Mouse (Mus musculus) hindbrain, embryonic 12.5 days (tissue): Measurements from ENCODE around the gene Npl. TPM values are rescaled to one million over a fixed set of nuclear protein-coding genes. Genes with fewer than 3 reads are reported as not detected.

ENCODE experiments used
- ATAC-seq: fragments of 200-750 bp; cut with Nextera tagmentation; 2 replicates; pipeline ENCODE4 v1.8.0; 2017; ENCODE audit warnings: moderate TSS enrichment; ENCODE audit not compliant: low FRiP score
- H3K27ac ChIP-seq: fragments of 300-500 bp; sonication (generic); 2 replicates; pipeline ENCODE4 v1.5.1; 2016; ENCODE audit warnings: mild to moderate bottlenecking
- H3K27me3 ChIP-seq: fragments of 300-500 bp; sonication (generic); 2 replicates; pipeline ENCODE4 v1.6.1; 2016; ENCODE audit warnings: mild to moderate bottlenecking
- H3K36me3 ChIP-seq: fragments of 300-500 bp; sonication (generic); 2 replicates; pipeline ENCODE4 v1.6.1; 2016; ENCODE audit warnings: mild to moderate bottlenecking
- H3K4me1 ChIP-seq: fragments of 300-500 bp; sonication (generic); 2 replicates; pipeline ENCODE4 v1.6.1; 2016
- H3K4me2 ChIP-seq: fragments of 300-500 bp; sonication (generic); replicated peaks from 2 replicates; pipeline ENCODE4 v1.6.1; 2016; ENCODE audit warnings: mild to moderate bottlenecking
- H3K4me3 ChIP-seq: fragments of 300-500 bp; sonication (generic); 2 replicates; pipeline ENCODE4 v1.5.1; 2016; ENCODE audit warnings: mild to moderate bottlenecking
- H3K9ac ChIP-seq: fragments of 300-500 bp; sonication (generic); 2 replicates; pipeline ENCODE4 v1.6.1; 2016; ENCODE audit warnings: mild to moderate bottlenecking, moderate library complexity
- H3K9me3 ChIP-seq: fragments of 300-500 bp; sonication (generic); replicated peaks from 2 replicates; pipeline ENCODE4 v1.6.1; 2016; ENCODE audit warnings: mild to moderate bottlenecking
- WGBS: fragments of 180-500 bp; shearing (Covaris S2); methylation state at CpG from one replicate; pipeline ENCODE4 v1.1.7; 2016; 5-methylcytosine and 5-hydroxymethylcytosine counted together
- polyA plus RNA-seq: library from polyadenylated mRNA; unstranded; fragments of >200 nt; fragmentation: Nextera tagmentation; extraction: Ambion mirVana; gene quantifications from 2 replicates; pipeline ENCODE4 v1.2.1, GENCODE M21; 2016

Npl gene
- 14.4 and 14.7 TPM in 2 replicates for polyA plus RNA-seq

DNA sequence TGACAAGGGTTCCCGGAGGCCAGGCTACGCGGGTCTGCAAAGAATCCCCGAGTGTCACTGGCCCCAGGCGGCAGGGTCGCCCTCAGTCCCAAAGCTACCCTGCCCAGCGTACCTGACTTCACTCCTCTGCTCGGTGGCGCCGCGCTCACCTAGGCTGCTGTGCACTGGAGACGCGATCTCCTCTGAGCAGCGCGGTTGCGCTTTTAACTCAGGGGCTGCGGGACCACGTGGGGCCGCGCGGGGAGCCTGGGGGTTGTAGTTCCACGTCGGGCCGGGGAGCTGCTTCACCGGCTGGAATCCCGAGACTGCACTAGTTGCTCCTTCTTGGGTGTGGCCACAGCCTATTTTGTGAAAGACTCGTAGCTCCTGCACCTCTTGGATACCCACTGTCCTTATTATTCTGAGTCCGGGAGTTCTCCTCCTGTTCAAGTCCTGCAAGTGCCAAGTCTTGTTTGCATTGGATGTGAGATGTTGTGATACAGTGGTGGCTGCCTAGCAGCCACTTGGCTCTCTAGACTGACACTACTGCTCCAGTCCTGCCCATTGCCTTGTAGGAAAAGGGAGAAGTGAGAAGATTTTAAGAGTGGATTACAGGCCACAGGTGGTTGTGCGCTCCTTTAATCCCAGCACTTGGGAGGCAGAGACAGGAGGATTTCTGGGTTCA is at the start of gene Npl:
Gene Npl (minus strand): TSS at position 510 of the 664 bp plus-strand sequence.
- ATAC-seq: peak; percentile 91
- WGBS: 6% methylated on average over 29 of the region's 29 CpGs
- Histone ChIP-seq H3K4me2 (peak within 1 kb of the TSS; percentile 56), H3K27ac (no peak within 1 kb of the TSS), H3K9me3 (no peaks in the 10 kb centered on the region), H3K9ac (peak within 1 kb of the TSS; percentile 59), H3K36me3 (no peaks in the 10 kb centered on the region), H3K27me3 (no peaks in the 10 kb centered on the region), H3K4me1 (peaks cover 6% of the 10 kb centered on the region; the same call in 1 of the 2 replicates), H3K4me3 (peak within 1 kb of the TSS; percentile 45)

DNA sequence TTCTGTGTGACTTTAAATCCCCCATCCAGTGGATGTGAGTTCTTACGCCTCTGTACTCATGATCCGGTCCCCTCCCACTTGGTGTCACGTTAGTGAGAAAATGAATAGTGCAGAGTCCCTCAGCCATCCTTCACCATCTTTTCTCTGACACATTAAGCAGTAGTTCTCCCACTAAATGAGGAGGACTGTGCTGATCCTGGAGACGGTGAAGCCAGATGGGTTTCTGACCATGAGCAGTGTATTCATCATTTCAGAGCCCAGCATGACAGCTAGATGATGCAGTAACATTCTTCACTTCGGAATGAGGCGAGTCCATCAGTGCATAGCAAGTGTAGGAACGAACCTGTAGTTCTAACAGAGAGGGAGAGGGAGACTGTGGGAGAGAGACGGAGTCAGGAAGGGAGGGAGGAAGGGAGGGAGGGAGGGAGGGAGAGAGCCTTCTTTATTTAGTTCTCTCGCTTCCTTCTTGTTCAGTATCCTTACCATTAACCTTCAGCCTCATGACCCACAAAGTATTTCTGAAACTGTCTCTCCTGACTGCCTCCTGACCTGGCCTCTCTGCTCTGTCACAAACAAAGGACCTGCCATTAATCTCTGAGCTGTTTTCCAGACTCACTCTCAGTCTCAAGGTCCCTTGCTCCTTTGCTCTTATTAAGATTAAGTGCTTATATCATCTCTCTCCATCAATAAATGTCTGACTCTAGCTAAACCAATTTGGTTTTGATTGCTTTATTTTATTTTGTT is 49.6 kb upstream of the Npl start:
- WGBS: 45% methylated on average over 9 of the region's 9 CpGs
- H3K9me3 ChIP-seq: no peaks in the 10 kb centered on the region
- no peaks in the 10 kb centered on the region for H3K36me3 ChIP-seq
- H3K4me3 ChIP-seq: no peak overlapping the region
- no peaks in the 10 kb centered on the region for H3K27me3 ChIP-seq
- no peak overlapping the region for H3K9ac ChIP-seq
- peak overlapping the region; percentile 36 for H3K27ac ChIP-seq
- peak; percentile 53 for ATAC-seq
- H3K4me2 ChIP-seq: no peak overlapping the region
- H3K4me1 ChIP-seq: peaks cover 12% of the 10 kb centered on the region

DNA sequence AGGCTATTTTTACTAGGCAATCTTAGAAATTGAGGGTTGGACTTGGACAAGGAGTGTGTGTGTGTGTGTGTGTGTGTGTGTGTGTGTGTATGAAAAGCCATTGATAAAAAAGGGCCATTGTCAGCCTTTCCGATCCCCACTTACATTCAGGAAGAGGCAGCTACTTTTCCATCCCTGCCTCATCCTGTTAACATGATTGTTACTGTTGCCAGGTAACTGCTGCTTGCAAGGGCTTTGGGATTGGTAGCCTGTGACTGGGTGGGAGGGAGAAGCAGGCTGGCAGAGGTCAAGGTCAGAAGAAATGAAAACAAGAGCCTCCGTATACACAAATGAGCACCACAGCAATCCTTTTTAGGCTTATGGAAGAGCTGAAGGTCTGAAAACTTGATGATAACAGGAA is 48.9 kb upstream of the Npl start:
- H3K36me3 ChIP-seq: no peaks in the 10 kb centered on the region
- H3K9ac ChIP-seq: no peak overlapping the region
- H3K27ac ChIP-seq: peak overlapping the region; percentile 55; the same call in 1 of the 2 replicates
- H3K4me2 ChIP-seq: no peak overlapping the region
- no peaks in the 10 kb centered on the region for H3K27me3 ChIP-seq
- H3K9me3 ChIP-seq: no peaks in the 10 kb centered on the region
- peaks cover 12% of the 10 kb centered on the region for H3K4me1 ChIP-seq
- no peak overlapping the region for H3K4me3 ChIP-seq
- peak; percentile 67 for ATAC-seq
- WGBS: 11% methylated on average over 2 of the region's 2 CpGs

DNA sequence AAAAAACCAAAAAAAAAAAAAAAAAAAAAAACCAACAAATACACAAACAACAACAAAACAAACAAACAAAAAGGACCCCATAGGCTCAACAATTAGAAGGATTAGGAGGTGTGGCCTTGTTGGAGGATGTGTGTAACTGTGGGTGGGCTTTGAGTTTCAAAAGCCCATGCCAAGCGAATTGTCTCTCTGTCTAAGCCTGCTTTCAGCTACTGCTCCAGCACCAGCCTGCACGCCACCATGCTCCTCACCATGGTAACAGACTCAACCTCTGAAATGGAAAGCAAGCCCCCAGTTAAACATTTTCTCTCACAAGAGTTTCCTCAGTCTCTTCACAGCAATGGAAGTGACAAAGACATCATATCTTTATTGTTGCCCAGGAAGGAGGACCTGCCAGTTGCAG is 43.8 kb upstream of the Npl start:
- Histone ChIP-seq H3K27me3 (no peaks in the 10 kb centered on the region), H3K9me3 (no peaks in the 10 kb centered on the region), H3K27ac (no peak overlapping the region), H3K4me2 (no peak overlapping the region), H3K36me3 (no peaks in the 10 kb centered on the region), H3K9ac (no peak overlapping the region), H3K4me3 (no peak overlapping the region), H3K4me1 (peaks cover 4% of the 10 kb centered on the region)
- ATAC-seq: no peak
- 46% methylated on average over 2 of the region's 2 CpGs for WGBS

DNA sequence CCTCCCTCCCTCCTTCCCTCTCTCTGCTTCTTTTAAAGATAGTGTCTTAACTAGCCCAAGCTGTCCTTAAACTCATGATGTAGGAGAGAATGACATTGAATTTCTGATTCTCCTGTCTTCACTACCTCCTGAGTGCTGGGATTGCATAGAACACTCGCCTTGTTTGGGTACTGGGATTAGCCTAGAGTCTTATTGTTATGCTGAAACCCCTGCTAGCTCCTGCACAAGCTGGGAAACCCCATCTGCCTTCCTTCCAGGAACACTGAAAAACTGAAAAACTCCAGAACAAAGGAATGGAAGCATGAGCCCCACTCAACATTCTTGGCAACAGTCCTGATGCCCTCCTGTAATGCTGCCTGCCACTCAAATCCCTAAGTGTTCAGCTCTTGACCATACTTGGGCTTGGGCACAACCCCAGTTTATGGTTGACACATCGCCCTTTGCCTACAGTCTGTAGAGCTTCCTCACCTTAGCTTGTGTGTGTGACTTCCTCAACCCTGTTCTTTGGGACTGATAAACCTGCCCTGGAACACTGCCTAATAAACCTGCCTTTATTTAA is 40.4 kb upstream of the Npl start:
- H3K4me1 ChIP-seq: no peaks in the 10 kb centered on the region
- H3K27me3 ChIP-seq: no peaks in the 10 kb centered on the region
- H3K9me3 ChIP-seq: no peaks in the 10 kb centered on the region
- no peak for ATAC-seq
- H3K4me2 ChIP-seq: no peak overlapping the region
- no peaks in the 10 kb centered on the region for H3K36me3 ChIP-seq
- H3K27ac ChIP-seq: no peak overlapping the region
- no peak overlapping the region for H3K9ac ChIP-seq
- WGBS: 76% methylated on average over 2 of the region's 2 CpGs
- no peak overlapping the region for H3K4me3 ChIP-seq

DNA sequence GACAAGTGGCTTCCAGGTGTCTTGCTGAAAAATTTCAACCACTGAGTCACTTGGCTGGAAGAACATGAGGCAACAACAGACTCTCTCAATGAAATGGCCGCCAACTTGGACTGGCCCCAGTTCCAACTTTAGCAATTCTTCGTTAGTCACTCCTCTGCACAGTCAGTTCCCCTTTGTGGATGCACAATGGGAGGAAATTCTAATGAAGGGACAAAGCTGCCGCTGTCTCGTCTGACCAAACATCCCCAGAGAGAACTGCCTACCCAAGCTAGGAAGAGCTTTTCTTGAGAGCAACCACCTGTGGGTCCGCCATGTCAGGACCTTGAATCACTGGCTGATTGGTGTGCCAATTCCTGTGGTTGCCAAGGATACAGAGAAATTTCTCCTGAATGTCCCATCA is 38.1 kb upstream of the Npl start:
- ATAC-seq: no peak
- no peaks in the 10 kb centered on the region for H3K9me3 ChIP-seq
- no peak overlapping the region for H3K4me2 ChIP-seq
- no peak overlapping the region for H3K9ac ChIP-seq
- no peaks in the 10 kb centered on the region for H3K36me3 ChIP-seq
- no peaks in the 10 kb centered on the region for H3K4me1 ChIP-seq
- 62% methylated on average over 5 of the region's 5 CpGs for WGBS
- H3K27me3 ChIP-seq: no peaks in the 10 kb centered on the region
- no peak overlapping the region for H3K27ac ChIP-seq
- no peak overlapping the region for H3K4me3 ChIP-seq

DNA sequence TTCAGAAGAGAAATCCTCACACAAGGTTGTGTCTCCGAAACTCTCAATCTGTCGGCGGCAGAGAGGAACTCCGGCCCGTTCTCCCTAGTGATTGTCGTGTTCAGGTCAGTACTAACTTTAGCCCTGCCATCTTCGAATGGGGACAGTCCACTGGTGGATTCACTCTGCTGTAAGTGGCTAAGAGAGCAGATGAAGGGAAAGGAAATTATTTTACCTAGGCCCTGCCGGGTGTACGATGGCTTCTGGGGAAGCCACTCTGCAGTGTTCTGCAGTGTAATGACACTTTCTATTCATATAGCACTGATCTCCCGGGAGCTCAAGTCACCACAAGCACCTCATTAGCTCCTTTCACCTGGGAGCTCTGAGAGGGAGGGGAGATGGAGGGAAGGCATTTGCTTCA is 37.0 kb upstream of the Npl start:
- Histone ChIP-seq H3K4me3 (no peak overlapping the region), H3K27me3 (no peaks in the 10 kb centered on the region), H3K9me3 (no peaks in the 10 kb centered on the region), H3K4me1 (no peaks in the 10 kb centered on the region), H3K27ac (no peak overlapping the region), H3K9ac (no peak overlapping the region), H3K4me2 (no peak overlapping the region), H3K36me3 (no peaks in the 10 kb centered on the region)
- ATAC-seq: no peak
- 87% methylated on average over 10 of the region's 10 CpGs for WGBS

DNA sequence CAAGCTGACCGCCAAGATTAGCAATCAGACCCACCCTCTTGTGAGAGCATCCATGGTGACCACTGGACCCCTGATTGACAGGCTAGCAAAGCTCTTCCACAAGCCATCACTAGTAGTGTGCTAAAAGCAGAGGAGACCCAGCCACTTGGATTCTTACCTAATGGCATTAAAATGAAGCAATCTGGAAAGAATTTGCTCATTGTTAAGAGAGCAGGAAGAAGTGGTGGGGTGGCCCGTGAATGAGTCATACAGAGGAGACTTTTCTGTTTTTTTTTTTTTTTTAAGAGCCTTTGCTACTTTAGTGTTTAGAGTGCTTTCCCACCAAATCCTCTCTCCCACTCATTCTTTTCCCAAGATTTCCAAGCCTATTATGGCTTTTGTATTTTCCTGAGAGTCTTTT is 35.9 kb upstream of the Npl start:
- H3K9me3 ChIP-seq: no peaks in the 10 kb centered on the region
- H3K4me2 ChIP-seq: no peak overlapping the region
- H3K27ac ChIP-seq: no peak overlapping the region
- no peak overlapping the region for H3K4me3 ChIP-seq
- WGBS: 55% methylated on average over 2 of the region's 2 CpGs
- H3K4me1 ChIP-seq: no peaks in the 10 kb centered on the region
- no peaks in the 10 kb centered on the region for H3K27me3 ChIP-seq
- no peak for ATAC-seq
- H3K9ac ChIP-seq: no peak overlapping the region
- H3K36me3 ChIP-seq: no peaks in the 10 kb centered on the region

DNA sequence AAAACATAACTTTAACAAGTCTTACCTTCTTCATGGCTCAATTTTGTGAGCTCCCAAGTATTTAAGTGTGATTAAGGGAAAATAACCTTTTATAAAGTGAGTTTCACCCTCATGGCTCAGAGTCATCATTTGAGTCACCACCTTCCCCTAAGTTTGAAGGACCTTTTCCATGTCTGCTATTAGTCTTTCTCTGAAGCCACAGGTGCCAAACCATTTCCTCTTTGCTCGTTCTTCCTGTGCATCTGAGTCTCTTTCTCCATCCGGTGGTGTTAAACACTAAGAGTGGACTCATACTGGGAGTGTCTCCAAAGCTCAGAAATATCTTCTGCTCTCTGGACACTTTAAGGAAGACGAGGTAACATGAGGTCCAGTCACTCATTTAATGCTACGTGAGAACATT is 33.3 kb upstream of the Npl start:
- H3K9ac ChIP-seq: no peak overlapping the region
- H3K9me3 ChIP-seq: no peaks in the 10 kb centered on the region
- H3K4me2 ChIP-seq: no peak overlapping the region
- no peak for ATAC-seq
- H3K4me1 ChIP-seq: no peaks in the 10 kb centered on the region
- H3K27me3 ChIP-seq: no peaks in the 10 kb centered on the region
- H3K36me3 ChIP-seq: no peaks in the 10 kb centered on the region
- WGBS: 85% methylated on average over 4 of the region's 4 CpGs
- no peak overlapping the region for H3K4me3 ChIP-seq
- no peak overlapping the region for H3K27ac ChIP-seq

DNA sequence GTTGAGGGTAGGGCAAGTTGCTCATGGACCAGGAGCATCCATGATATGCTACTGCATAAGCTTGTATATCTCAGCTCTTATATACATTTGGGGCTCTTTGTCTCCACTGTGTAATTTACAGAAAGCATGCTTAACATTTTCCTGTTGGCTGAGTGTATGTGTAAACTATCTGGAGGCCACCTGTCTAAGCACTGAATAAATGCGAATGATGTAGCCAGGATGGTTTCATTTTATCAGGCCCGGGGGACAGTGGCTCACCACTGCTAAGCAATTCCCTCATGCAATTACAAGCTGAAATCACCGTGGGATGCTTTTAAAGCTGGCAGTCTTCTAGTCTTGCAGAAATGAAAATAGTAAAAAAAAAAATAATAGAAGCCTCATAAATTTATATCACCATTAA is 24.9 kb upstream of the Npl start:
- no peaks in the 10 kb centered on the region for H3K9me3 ChIP-seq
- no peak overlapping the region for H3K27ac ChIP-seq
- no peaks in the 10 kb centered on the region for H3K27me3 ChIP-seq
- H3K4me3 ChIP-seq: no peak overlapping the region
- H3K4me1 ChIP-seq: no peaks in the 10 kb centered on the region
- no peaks in the 10 kb centered on the region for H3K36me3 ChIP-seq
- H3K9ac ChIP-seq: no peak overlapping the region
- ATAC-seq: no peak
- WGBS: 61% methylated on average over 3 of the region's 3 CpGs
- no peak overlapping the region for H3K4me2 ChIP-seq

DNA sequence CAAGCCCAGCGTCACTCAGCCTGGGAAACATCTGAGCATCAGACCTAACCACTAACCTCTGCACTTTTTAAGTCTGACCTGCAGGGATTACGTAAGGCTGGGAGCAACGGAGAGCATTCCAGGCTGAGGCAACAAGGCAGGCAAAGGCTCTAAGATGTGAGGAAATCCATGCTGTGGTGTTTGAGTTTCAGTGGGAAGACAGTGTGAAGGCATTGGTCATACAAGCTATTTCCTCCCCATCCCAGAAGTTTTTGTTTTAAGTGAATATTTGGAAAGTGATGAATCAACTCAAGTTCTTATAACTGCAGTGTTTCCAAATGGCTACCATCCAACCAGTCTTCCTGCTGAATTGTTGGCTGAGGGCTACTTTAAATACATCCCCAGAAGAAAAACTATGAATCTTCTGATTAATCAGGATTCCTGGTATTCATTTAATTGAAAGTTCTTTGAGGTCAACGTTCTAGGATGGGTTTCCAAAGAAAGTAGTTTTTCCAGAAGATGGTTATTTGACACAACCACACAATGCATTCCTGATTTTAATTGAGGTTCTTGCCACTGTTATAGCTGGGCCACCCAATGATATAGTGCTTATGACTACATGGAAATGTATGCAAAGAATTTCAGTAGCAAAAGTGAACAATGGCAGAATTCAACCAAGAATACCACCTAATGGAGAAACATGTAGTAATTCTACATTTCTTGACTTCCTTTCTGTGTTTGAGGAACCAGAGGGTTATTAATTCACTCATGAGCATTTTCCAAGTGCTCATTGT is 22.6 kb upstream of the Npl start:
- Histone ChIP-seq H3K36me3 (no peaks in the 10 kb centered on the region), H3K4me1 (no peaks in the 10 kb centered on the region), H3K4me2 (no peak overlapping the region), H3K4me3 (no peak overlapping the region), H3K9me3 (no peaks in the 10 kb centered on the region), H3K9ac (no peak overlapping the region), H3K27ac (no peak overlapping the region), H3K27me3 (no peaks in the 10 kb centered on the region)
- 81% methylated on average over 4 of the region's 4 CpGs for WGBS
- ATAC-seq: no peak

DNA sequence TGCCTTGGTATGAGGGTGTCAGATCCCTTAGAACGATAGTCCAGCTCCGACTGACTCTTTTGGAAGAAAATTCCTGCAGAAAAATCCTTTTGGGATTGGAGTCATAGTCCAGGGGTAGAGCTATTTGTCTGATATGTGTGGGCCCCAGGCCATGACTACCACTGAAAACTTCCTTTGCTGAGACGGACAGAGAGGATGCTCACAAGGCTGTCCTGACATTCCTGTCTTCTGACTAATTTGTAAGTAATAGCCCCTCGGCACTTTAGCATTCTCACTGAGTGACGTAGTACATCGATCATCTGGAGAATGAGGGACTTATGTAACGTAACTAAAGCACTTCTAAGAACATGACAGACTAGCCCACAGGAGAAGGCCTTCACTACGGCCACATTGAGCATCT is 15.9 kb upstream of the Npl start:
- ATAC-seq: no peak
- WGBS: 77% methylated on average over 8 of the region's 8 CpGs
- no peak overlapping the region for H3K9ac ChIP-seq

More for the DNA sequence above, 15.9 kb upstream of the Npl start:
- Histone ChIP-seq H3K9me3 (no peaks in the 10 kb centered on the region), H3K4me1 (no peaks in the 10 kb centered on the region), H3K27me3 (no peaks in the 10 kb centered on the region), H3K4me2 (no peak overlapping the region), H3K36me3 (no peaks in the 10 kb centered on the region), H3K27ac (no peak overlapping the region), H3K4me3 (no peak overlapping the region)
